Mouse (Mus musculus): ENCODE measurements around the gene Hbq1b.

Hbq1b gene

GRCm38 (mm10) chr11:32286695-32287492 is at the start of gene Hbq1b:
Gene Hbq1b, plus strand, starts transcription at chr11:32286965.
- DNase-seq (ENCODE audit: low spot score in 2 of 2) = peak; percentile 60 to 73

DNA sequence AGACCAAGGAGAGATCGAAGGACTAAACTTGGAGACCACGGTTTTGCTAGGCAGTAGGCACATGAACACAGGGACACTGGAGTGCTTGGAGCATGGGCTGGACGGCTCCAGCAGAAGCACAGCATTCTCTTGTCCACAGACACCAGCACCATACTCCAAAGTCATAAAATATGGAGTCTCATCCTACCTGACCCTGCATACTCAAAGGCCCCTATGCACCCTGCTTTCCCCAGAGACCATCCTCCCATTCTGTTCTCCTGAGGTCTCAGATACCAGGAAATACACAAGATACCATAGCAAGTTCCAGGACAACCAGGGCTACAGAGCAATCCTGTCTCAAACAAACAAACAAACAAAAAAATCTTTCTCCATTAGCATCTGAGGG is 49.4 kb upstream of the Hbq1b start:
- DNase-seq (ENCODE audit: low spot score in 2 of 2) = no peak

- DNase-seq (ENCODE audit: low spot score in 2 of 2) = peak in 1 of 2 experiments; percentile 46
Measured at GRCm38 (mm10) chr11:32238093-32238860, 48.5 kb upstream of the Hbq1b start.

- DNase-seq (ENCODE audit: low spot score in 2 of 2) = no peak
Measured at GRCm38 (mm10) chr11:32241391-32241790, 45.4 kb upstream of the Hbq1b start.

DNA sequence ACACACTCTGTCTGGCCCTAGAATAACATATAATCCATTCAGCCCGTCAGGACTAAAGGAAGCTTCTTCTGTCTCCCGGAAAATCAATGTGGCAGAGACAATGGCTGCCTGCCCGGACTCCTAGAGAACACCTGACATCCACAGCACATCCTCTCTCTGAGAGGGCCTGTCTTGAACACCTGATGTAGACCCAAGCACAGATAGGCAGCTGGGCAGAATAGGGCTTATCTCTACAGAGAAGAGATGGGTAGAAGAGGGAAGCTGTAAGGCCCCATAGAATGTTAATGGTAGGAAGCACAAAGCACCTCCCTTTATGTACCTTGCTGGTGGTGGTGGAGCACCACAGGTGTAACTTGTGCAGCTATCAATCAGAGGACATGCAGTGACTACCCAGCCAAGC is 44.6 kb upstream of the Hbq1b start:
- DNase-seq (ENCODE audit: low spot score in 2 of 2) = no peak

GRCm38 (mm10) chr11:32243205-32243955 is 43.4 kb upstream of the Hbq1b start:
- no peak for DNase-seq (ENCODE audit: low spot score in 2 of 2)

DNA sequence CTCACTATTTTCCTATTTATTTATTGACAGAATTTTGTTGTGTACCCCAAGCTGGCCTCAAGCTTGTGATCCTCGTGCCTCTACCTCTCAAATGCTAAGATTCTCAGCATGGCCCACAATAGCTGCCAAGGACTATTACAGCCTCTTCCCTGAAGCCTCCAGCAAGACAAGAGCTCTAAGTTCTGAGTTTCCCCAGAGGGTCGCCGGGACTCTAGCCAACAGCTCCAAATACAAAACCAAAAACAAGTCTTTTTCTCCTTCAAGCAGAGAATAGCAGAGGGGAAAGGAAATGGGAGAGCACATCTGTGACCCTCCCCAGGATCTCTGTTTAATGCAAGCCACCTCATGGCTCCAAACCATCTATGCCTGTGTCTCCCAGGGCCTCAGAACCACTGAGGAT is 42.7 kb upstream of the Hbq1b start:
- DNase-seq (ENCODE audit: low spot score in 2 of 2) = no peak

DNA sequence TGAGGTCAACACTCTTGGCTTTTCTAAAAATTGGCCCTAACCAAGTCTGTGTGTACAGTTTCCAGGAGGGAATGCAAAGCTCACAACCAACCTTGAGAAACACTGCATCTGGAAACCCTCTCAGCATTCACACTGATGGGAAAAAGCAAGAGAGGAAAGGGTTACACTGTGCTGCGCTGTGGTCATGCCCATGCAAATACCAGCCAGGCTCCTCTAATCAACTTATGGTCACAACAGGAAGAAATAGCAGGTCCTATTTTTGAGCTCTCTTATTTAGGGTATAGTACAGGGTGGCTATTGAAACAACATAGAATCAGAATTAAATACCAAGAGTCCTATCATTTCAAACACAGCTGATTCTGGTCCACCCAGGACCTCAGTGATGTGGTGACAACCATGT is 42.1 kb upstream of the Hbq1b start:
- no peak for DNase-seq (ENCODE audit: low spot score in 2 of 2)

DNA sequence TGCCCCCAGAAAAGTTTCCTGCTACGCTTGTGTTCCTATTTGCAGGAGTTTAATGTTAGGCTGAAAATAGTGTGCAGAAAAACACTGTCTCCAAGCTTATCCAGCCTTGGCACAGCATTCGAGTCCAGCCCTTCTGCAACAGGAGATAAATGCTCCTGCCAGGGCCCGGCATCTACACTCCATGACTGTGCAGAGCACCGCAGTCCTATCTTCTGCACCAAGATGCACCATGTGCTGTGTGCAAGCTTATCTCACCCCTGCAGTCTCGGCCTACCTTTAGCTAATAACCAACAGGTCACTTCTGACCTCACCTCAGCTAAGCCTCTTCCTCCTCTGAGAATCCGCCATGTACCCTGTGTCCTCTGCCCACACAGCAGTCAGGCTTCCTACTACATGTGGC is 41.2 kb upstream of the Hbq1b start:
- DNase-seq (ENCODE audit: low spot score in 2 of 2) = no peak

DNA sequence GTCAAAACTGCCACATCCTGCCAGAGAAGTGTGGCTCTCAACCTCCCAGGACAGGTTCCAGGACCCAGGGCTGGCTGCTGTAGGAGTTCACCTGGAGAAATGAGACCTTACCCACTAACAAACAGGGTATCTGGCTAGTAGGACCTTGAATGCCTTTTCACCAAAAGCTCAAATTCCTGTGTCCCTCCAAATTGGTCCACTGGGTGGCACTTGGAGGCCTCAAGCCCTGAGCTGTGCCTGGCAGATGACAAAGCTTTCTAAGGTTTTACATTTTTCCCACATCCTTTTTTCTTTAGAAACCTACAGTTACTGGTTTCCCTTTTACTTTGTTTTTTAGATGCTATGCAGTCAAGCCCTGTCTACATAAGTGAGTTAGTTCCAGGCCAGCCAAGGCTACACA is 39.7 kb upstream of the Hbq1b start:
- DNase-seq (ENCODE audit: low spot score in 2 of 2) = no peak

DNA sequence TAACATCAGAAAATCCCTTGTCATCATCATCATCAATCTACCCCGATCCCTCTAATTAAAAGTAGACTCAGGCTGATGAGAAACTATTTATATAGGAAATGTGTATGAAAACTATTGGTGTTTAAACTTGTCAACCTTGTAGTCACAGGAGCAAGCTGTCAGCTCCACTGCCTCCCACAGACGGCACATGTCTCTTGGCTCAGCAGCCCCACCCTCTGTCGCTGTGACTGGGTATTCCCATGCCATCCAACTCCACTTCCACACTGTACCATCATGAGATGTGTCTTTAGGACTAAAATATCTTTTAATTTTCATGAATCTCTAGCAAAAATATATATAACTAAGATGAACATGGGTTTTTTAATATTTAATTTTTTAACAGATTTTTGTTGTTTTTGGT is 38.4 kb upstream of the Hbq1b start:
- no peak for DNase-seq (ENCODE audit: low spot score in 2 of 2)

GRCm38 (mm10) chr11:32250880-32251763 is 35.6 kb upstream of the Hbq1b start:
- DNase-seq (ENCODE audit: low spot score in 2 of 2) = no peak

DNA sequence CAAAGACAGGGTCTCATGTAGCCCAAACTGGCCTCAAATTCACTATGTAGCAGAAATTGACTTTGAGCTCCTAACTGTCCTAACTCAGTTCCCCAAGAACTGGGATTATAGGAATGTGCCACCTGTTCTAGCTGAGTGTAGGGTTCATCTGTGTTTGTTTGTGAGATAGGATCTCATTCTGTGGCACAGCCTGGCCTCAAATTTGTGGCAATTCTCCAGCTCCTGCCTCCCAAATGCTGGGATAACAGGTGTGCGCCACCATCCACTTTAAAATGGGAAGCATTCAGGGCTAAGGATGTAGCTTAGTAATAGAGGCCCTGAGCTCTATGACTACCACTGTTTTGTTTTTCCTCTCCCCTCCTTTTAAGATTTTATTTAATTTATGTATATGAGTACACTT is 33.6 kb upstream of the Hbq1b start:
- DNase-seq (ENCODE audit: low spot score in 2 of 2) = no peak

DNA sequence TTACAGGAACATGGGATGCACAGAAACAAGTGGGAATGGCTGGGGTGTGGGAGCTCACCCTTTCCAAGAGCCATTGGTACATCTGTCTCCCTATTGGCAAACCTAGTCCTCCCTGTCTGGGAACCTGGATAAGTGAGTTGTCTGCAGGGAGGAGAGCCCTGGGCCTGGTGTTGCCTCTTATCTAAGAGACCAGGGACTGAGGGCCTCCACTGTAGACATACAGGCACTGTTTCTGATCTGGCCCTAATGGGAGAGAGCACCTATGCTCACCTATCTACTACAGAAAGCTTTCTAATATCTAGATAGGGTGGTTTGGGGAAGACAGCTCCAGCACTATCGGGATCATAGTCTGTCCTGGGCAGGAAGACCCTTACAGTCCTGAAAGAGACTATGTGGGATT is 30.6 kb upstream of the Hbq1b start:
- no peak for DNase-seq (ENCODE audit: low spot score in 2 of 2)

DNA sequence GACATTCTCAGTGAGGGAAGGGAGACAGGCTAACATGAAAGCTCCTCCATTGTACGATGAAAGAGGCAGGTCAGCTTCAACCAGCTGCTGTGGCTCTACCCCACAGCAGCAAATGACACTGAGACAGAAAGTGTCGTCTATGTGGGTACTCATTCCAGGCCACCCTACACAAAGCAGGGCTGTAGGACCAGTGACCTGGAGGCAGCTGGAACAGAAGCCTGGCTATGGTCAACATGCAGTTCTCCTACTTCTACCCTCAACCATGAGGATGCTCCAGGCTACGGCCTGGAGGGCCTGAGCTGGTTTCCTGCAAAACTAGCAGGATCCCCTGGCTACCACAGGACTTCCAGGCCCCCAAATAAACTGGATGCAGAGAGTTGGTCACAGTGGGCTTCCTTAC is 30.2 kb upstream of the Hbq1b start:
- DNase-seq (ENCODE audit: low spot score in 2 of 2) = no peak

GRCm38 (mm10) chr11:32262674-32263415 is 23.9 kb upstream of the Hbq1b start:
- DNase-seq (ENCODE audit: low spot score in 2 of 2) = no peak

- DNase-seq (ENCODE audit: low spot score in 2 of 2) = no peak
Measured at GRCm38 (mm10) chr11:32265117-32265738, 21.5 kb upstream of the Hbq1b start.

- no peak for DNase-seq (ENCODE audit: low spot score in 2 of 2)
Measured at GRCm38 (mm10) chr11:32266194-32266593, 20.6 kb upstream of the Hbq1b start.

DNA sequence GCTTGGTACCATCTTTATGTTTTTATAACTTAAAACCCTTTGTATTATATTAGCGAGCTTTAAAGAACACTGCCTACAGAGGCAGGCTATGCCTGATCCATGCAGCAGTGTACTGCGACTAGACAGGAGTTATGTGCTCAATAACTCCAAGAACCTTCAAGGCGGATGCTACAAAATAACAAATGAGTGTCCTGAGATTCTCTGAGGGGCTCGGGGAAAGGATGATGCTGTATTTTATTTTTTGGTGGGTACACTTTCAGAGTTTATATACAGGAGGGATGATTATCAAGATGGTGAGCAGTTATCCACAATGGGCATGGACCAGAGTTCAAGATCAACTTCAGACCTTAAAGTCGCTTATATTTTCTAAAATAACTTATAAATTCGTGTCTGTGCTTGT is 20.0 kb upstream of the Hbq1b start:
- no peak for DNase-seq (ENCODE audit: low spot score in 2 of 2)

DNA sequence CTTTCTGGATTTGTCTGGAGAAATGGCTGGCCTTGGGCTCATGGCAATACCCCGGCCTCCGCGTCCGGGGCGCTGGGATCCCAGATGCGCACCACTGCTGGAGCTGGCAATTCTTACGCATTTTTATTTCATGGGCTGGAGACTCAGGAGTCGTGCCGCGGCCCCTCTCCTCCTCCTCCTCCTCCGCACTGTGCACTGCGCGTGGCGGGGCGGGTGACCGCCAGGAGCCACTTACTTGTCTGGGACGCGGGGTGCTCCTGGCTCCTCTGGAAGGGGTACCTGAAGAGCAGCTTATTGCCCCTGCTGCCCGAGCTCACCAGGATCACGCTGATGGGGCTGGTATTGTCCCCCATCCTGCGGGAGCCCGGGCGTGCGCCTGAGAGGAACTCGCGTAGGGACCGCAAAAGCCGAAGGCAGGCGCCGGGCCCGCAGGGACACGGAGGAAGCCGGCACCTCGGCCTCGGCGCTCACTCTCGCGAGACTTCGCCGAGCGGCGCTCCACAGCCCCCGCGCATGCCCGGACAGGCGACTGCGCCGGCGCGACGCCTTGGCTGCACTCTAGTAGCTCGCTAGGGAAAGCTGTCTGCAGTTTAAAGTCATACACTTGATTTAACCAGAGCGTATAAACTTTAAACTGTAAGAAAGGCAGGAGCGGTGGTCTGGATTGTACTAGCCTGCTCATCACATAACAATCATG is 19.4 kb upstream of the Hbq1b start, which contains the start of gene Nprl3:
Gene Nprl3, minus strand, starts transcription at position 520 of the 697 bp plus-strand sequence.
- peak; percentile 94 to 97 for DNase-seq (ENCODE audit: low spot score in 2 of 2)
